In genomic region chr7:141344787-141345186, GRCm38 (mm10) we compare ENCODE assay signal across 24 mouse cellular contexts. TPM values are rescaled to one million over a fixed set of nuclear protein-coding genes. Genes with fewer than 3 reads are reported as not detected.
A peak's percentile ranks its signal among the peaks of the same experiment; 100 is the strongest.
DNase-seq lines count a peak whose midpoint lies in the region; ATAC-seq and TF ChIP-seq lines count a peak whose summit lies in the region.
"Had no signal": no experiment of that assay in that cellular context is flagged by ENCODE, and none has a peak within 500 bp of the region (broad histone marks: within the 10 kb centered on the region; RNA-seq: fewer than 3 reads in every experiment).

No protein-coding gene starts in this region.

- peak overlapping the region; percentile 75 for H3K27ac ChIP-seq in liver, adult 2 months (replicated peaks; ENCODE audit: insufficient read depth, low read depth, low read length)
- H3K27ac ChIP-seq in liver, postnatal 0 days (ENCODE audit: low read depth) = no peak overlapping the region
- H3K27ac ChIP-seq in midbrain, postnatal 0 days (ENCODE audit: low read depth, low read length) = no peak overlapping the region
- H3K27ac ChIP-seq: embryonic facial prominence, embryonic 15.5 days; forebrain, embryonic 10.5 days; gastrocnemius, adult 2 months; hindbrain, embryonic 15.5 days had no signal

- no peaks in the 10 kb centered on the region for H3K27me3 ChIP-seq in liver, adult 2 months (ENCODE audit: control insufficient read depth, insufficient read depth, low read length)
- no peaks in the 10 kb centered on the region for H3K27me3 ChIP-seq in liver, postnatal 0 days (ENCODE audit: insufficient read depth, low read length)
- no peaks in the 10 kb centered on the region for H3K27me3 ChIP-seq in midbrain, postnatal 0 days (ENCODE audit: insufficient read depth, low read length)
- H3K27me3 ChIP-seq: embryonic facial prominence, embryonic 15.5 days; hindbrain, embryonic 15.5 days had no signal

- H3K9ac ChIP-seq in liver, adult 2 months (ENCODE audit: low read depth, low read length) = no peak overlapping the region
- no peak overlapping the region for H3K9ac ChIP-seq in liver, postnatal 0 days (replicated peaks)
- no peak overlapping the region for H3K9ac ChIP-seq in midbrain, postnatal 0 days (replicated peaks; ENCODE audit: low read length, poor library complexity, severe bottlenecking)
- H3K9ac ChIP-seq: embryonic facial prominence, embryonic 15.5 days; heart, embryonic 12.5 days; hindbrain, embryonic 15.5 days had no signal

- peak; percentile 52 for DNase-seq in liver, adult 2 months (ENCODE audit: extremely low read depth, low read depth, low spot score)
- no peak for DNase-seq in liver, postnatal 0 days
- peak; percentile 71 for DNase-seq in naive thymus-derived CD4-positive, alpha-beta T cell, adult 2 months (ENCODE audit: low read depth)
- no peak for DNase-seq in midbrain, postnatal 0 days (ENCODE audit: low spot score)
- DNase-seq in cerebellum, postnatal 14 days = no peak
- DNase-seq in thymus, postnatal 0 days (ENCODE audit: low spot score) = no peak
- DNase-seq: adrenal gland, adult 2 months; adrenal gland, postnatal 25 days; cerebellum, adult 18-20 months; cerebellum, adult 9-11 months; embryo, embryonic 11 days; gastrocnemius, adult 2 months; gastrocnemius, postnatal 25 days had no signal

- ATAC-seq in liver, postnatal 0 days = no peak
- ATAC-seq in activated CD4-positive, CD25-positive, alpha-beta regulatory T cell, adult 4 months = peak; percentile 89
- ATAC-seq in midbrain, postnatal 0 days (ENCODE audit: low FRiP score) = no peak
- ATAC-seq: forebrain, embryonic 14.5 days had no signal

- TF ChIP-seq CTCF in liver, adult 2 months (IDR thresholded peaks at IDR 0.05; ENCODE audit: low read depth, low read length) = no peak
- no peak for TF ChIP-seq CTCF in liver, postnatal 0 days (IDR thresholded peaks at IDR 0.05; ENCODE audit: low read depth)
- no peak for TF ChIP-seq CTCF in midbrain, postnatal 0 days (IDR thresholded peaks at IDR 0.05)

- H3K9me3 ChIP-seq in liver, postnatal 0 days (ENCODE audit: low read length) = no peaks in the 10 kb centered on the region
- H3K9me3 ChIP-seq in midbrain, postnatal 0 days (ENCODE audit: low read length) = no peaks in the 10 kb centered on the region
- H3K9me3 ChIP-seq: embryonic facial prominence, embryonic 15.5 days; forebrain, embryonic 10.5 days; heart, embryonic 12.5 days; hindbrain, embryonic 15.5 days had no signal

- no peak for TF ChIP-seq POLR2A in liver, adult 2 months (IDR thresholded peaks at IDR 0.05; ENCODE audit: extremely low read depth, insufficient read depth, low read length)

- peaks cover 37% of the 10 kb centered on the region for H3K4me1 ChIP-seq in liver, adult 2 months (ENCODE audit: control insufficient read depth, insufficient read depth, low read length)
- H3K4me1 ChIP-seq in liver, postnatal 0 days (ENCODE audit: insufficient read depth) = peaks cover 13% of the 10 kb centered on the region
- H3K4me1 ChIP-seq in midbrain, postnatal 0 days (ENCODE audit: insufficient read depth, low read length) = no peaks in the 10 kb centered on the region
- H3K4me1 ChIP-seq: heart, embryonic 12.5 days; hindbrain, embryonic 15.5 days had no signal

- H3K4me2 ChIP-seq in liver, postnatal 0 days (ENCODE audit: low read depth, low read length) = no peak overlapping the region
- H3K4me2 ChIP-seq in midbrain, postnatal 0 days (ENCODE audit: low read depth, low read length, poor library complexity, severe bottlenecking) = no peak overlapping the region
- H3K4me2 ChIP-seq: embryonic facial prominence, embryonic 15.5 days; heart, embryonic 12.5 days; hindbrain, embryonic 15.5 days had no signal

- 19% methylated on average over 5 of the region's 5 CpGs for WGBS in liver, adult 2 months
- 75% methylated on average over 5 of the region's 5 CpGs for WGBS in liver, postnatal 0 days (ENCODE audit: insufficient replicate concordance)
- 94% methylated on average over 5 of the region's 5 CpGs for WGBS in midbrain, postnatal 0 days

- H3K4me3 ChIP-seq in liver, adult 2 months (ENCODE audit: insufficient read depth, low read depth, low read length) = no peak overlapping the region
- no peak overlapping the region for H3K4me3 ChIP-seq in liver, postnatal 0 days (ENCODE audit: low read depth, low read length)
- H3K4me3 ChIP-seq in midbrain, postnatal 0 days (ENCODE audit: low read depth, low read length) = no peak overlapping the region
- H3K4me3 ChIP-seq: embryonic facial prominence, embryonic 15.5 days; erythroblast, embryonic 14.5 days; forebrain, embryonic 10.5 days; gastrocnemius, adult 2 months; heart, embryonic 12.5 days; hindbrain, embryonic 15.5 days had no signal

- H3K79me2 ChIP-seq in liver, adult 2 months (ENCODE audit: control insufficient read depth, insufficient read depth, low read length) = peaks cover 8% of the 10 kb centered on the region; the same call in 1 of the 2 replicates

- H3K36me3 ChIP-seq in liver, adult 2 months (ENCODE audit: control insufficient read depth, insufficient read depth, low read length) = no peaks in the 10 kb centered on the region
- peaks cover 4% of the 10 kb centered on the region for H3K36me3 ChIP-seq in liver, postnatal 0 days (replicated peaks; ENCODE audit: insufficient read depth, low read length)
- no peaks in the 10 kb centered on the region for H3K36me3 ChIP-seq in midbrain, postnatal 0 days (ENCODE audit: insufficient read depth, low read length)
- H3K36me3 ChIP-seq: embryonic facial prominence, embryonic 15.5 days; forebrain, embryonic 10.5 days; heart, embryonic 12.5 days; hindbrain, embryonic 15.5 days had no signal

- TF ChIP-seq EP300 in liver, postnatal 0 days (IDR thresholded peaks at IDR 0.05; ENCODE audit: low read depth) = no peak

RNA-seq across cellular contexts. Expression of gene Eps8l2, which starts 6.1 kb away (rescaled TPM):
- total RNA-seq in liver, adult 2 months (2014; rRNA removed) = 17.4 and 38.5 TPM in 2 replicates
- 80.9 and 117 TPM in 2 replicates for polyA plus RNA-seq in liver, adult 2 months (2012; rRNA removed)
- polyA plus RNA-seq in liver, postnatal 0 days (2015; fragmentation: Nextera tagmentation; extraction: Ambion mirVana) = 22.2 and 25.4 TPM in 2 replicates
- not detected for polyA plus RNA-seq in activated CD4-positive, CD25-positive, alpha-beta regulatory T cell, adult 4 months (2017; shearing (Covaris generic))
- total RNA-seq in midbrain, postnatal 0 days (2014; rRNA removed) = 2.4 and 3.1 TPM in 2 replicates
- polyA plus RNA-seq in midbrain, postnatal 0 days (2015; fragmentation: Nextera tagmentation; extraction: Ambion mirVana) = 0.48 and 0.74 TPM in 2 replicates
- polyA plus RNA-seq in thymus, postnatal 0 days (2015; fragmentation: Nextera tagmentation; extraction: Ambion mirVana) = 8.1 and 10.4 TPM in 2 replicates
- total RNA-seq: granulocyte monocyte progenitor cell, adult 5-6 weeks; MEL had no signal

RNA-seq across cellular contexts. Expression of gene Tmem80, which starts 17.2 kb away (rescaled TPM):
- total RNA-seq in liver, adult 2 months (2014; rRNA removed) = 8.9 and 10.3 TPM in 2 replicates
- 14.3 and 20.9 TPM in 2 replicates for polyA plus RNA-seq in liver, adult 2 months (2012; rRNA removed)
- 9.2 and 11.9 TPM in 2 replicates for polyA plus RNA-seq in liver, postnatal 0 days (2015; fragmentation: Nextera tagmentation; extraction: Ambion mirVana)
- 10 to 100 TPM; 30.4 to 31.2 TPM for polyA plus RNA-seq in activated CD4-positive, CD25-positive, alpha-beta regulatory T cell, adult 4 months (2017; shearing (Covaris generic))
- total RNA-seq in midbrain, postnatal 0 days (2014; rRNA removed) = 25.8 and 29.1 TPM in 2 replicates
- polyA plus RNA-seq in midbrain, postnatal 0 days (2015; fragmentation: Nextera tagmentation; extraction: Ambion mirVana) = 31.5 and 34.5 TPM in 2 replicates
- polyA plus RNA-seq in thymus, postnatal 0 days (2015; fragmentation: Nextera tagmentation; extraction: Ambion mirVana) = 43.0 and 45.6 TPM in 2 replicates

RNA-seq across cellular contexts. Expression of gene Deaf1, which starts 17.3 kb away (rescaled TPM):
- total RNA-seq in liver, adult 2 months (2014; rRNA removed) = 3.1 and 5.8 TPM in 2 replicates
- 6.9 and 7.8 TPM in 2 replicates for polyA plus RNA-seq in liver, adult 2 months (2012; rRNA removed)
- 10.7 and 11.9 TPM in 2 replicates for polyA plus RNA-seq in liver, postnatal 0 days (2015; fragmentation: Nextera tagmentation; extraction: Ambion mirVana)
- polyA plus RNA-seq in activated CD4-positive, CD25-positive, alpha-beta regulatory T cell, adult 4 months (2017; shearing (Covaris generic)) = 10 to 100 TPM; 17.1 to 22.5 TPM
- total RNA-seq in midbrain, postnatal 0 days (2014; rRNA removed) = 246 and 289 TPM in 2 replicates
- 291 and 306 TPM in 2 replicates for polyA plus RNA-seq in midbrain, postnatal 0 days (2015; fragmentation: Nextera tagmentation; extraction: Ambion mirVana)
- 25.6 and 27.6 TPM in 2 replicates for polyA plus RNA-seq in thymus, postnatal 0 days (2015; fragmentation: Nextera tagmentation; extraction: Ambion mirVana)

RNA-seq across cellular contexts. Expression of gene Taldo1, which starts 47.2 kb away (rescaled TPM):
- 160 and 195 TPM in 2 replicates for total RNA-seq in liver, adult 2 months (2014; rRNA removed)
- polyA plus RNA-seq in liver, adult 2 months (2012; rRNA removed) = 125 and 166 TPM in 2 replicates
- 246 and 265 TPM in 2 replicates for polyA plus RNA-seq in liver, postnatal 0 days (2015; fragmentation: Nextera tagmentation; extraction: Ambion mirVana)
- polyA plus RNA-seq in activated CD4-positive, CD25-positive, alpha-beta regulatory T cell, adult 4 months (2017; shearing (Covaris generic)) = 100 to 1,000 TPM; 422 to 471 TPM
- 166 and 175 TPM in 2 replicates for total RNA-seq in midbrain, postnatal 0 days (2014; rRNA removed)
- polyA plus RNA-seq in midbrain, postnatal 0 days (2015; fragmentation: Nextera tagmentation; extraction: Ambion mirVana) = 245 and 255 TPM in 2 replicates
- polyA plus RNA-seq in thymus, postnatal 0 days (2015; fragmentation: Nextera tagmentation; extraction: Ambion mirVana) = 379 and 423 TPM in 2 replicates

RNA-seq across cellular contexts. Expression of gene Drd4, which starts 53.0 kb away (rescaled TPM):
- total RNA-seq in liver, adult 2 months (2014; rRNA removed) = not detected in 2 replicates
- not detected in 2 replicates for polyA plus RNA-seq in liver, adult 2 months (2012; rRNA removed)
- not detected in 2 replicates for polyA plus RNA-seq in liver, postnatal 0 days (2015; fragmentation: Nextera tagmentation; extraction: Ambion mirVana)
- not detected for polyA plus RNA-seq in activated CD4-positive, CD25-positive, alpha-beta regulatory T cell, adult 4 months (2017; shearing (Covaris generic))
- 0.55 and 0.61 TPM in 2 replicates for total RNA-seq in midbrain, postnatal 0 days (2014; rRNA removed)
- polyA plus RNA-seq in midbrain, postnatal 0 days (2015; fragmentation: Nextera tagmentation; extraction: Ambion mirVana) = 0.73 and 0.98 TPM in 2 replicates
- 0.33 and 0.40 TPM in 2 replicates for polyA plus RNA-seq in thymus, postnatal 0 days (2015; fragmentation: Nextera tagmentation; extraction: Ambion mirVana)
- total RNA-seq: adrenal gland, postnatal 25 days; gastrocnemius, adult 2 months; granulocyte monocyte progenitor cell, adult 5-6 weeks; heart, adult 8-10 months; heart, postnatal 25 days; MEL had no signal
- polyA plus RNA-seq: erythroblast, embryonic 14.5 days had no signal

Comparison
In these comparisons a context has a peak if more than half of its experiments do, and no peak if none do; other contexts are left out.
1. DNase-seq: peak in liver, adult 2 months (single experiment) and naive thymus-derived CD4-positive, alpha-beta T cell, adult 2 months (single experiment); none in liver, postnatal 0 days (single experiment), midbrain, postnatal 0 days (single experiment), cerebellum, postnatal 14 days (0 of 2) and thymus, postnatal 0 days (single experiment).
2. RNA of gene Deaf1, which starts 17.3 kb away (polyA plus RNA-seq): 291 to 306 TPM in midbrain, postnatal 0 days; 25.6 to 27.6 TPM in thymus, postnatal 0 days, 17.1 to 22.5 TPM in activated CD4-positive, CD25-positive, alpha-beta regulatory T cell, adult 4 months, 10.7 to 11.9 TPM in liver, postnatal 0 days and 6.9 to 7.8 TPM in liver, adult 2 months; every median in the first group is over 10 times any median in the second.